21 mouse cellular contexts compared by ENCODE assay signal in the genomic region with DNA sequence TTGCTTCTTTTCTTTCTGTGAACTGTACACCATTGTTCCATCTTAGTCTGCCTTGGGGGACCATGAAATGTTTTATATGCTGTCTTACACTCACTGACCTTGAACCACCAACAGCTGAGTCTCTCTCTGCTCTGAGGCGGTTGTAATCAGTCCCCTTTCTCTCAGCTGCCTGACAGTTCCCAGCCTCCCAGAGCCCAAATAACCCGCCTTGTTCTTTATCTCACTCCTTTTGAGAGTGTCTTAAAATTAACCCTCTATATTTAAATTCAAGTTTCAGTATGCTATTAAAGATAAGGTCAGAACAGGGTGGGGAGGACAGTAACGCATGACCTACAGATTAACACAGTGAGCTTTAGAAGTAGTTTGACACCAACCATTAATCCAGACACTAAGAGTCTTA. TPM values are rescaled to one million over a fixed set of nuclear protein-coding genes. Genes with fewer than 3 reads are reported as not detected.
DNase-seq lines count a peak whose midpoint lies in the region; ATAC-seq and TF ChIP-seq lines count a peak whose summit lies in the region.
"Had no signal": no experiment of that assay in that cellular context is flagged by ENCODE, and none has a peak within 500 bp of the region (broad histone marks: within the 10 kb centered on the region; RNA-seq: fewer than 3 reads in every experiment).

No protein-coding gene starts in this region.

- no peak for TF ChIP-seq CTCF in intestine, postnatal 0 days (IDR thresholded peaks at IDR 0.05; ENCODE audit: low read depth)

- H3K27ac ChIP-seq in heart, embryonic 15.5 days: 0 out of 2 replicates have a peak overlapping the region, but pooled peaks have one; percentile 21
- peak overlapping the region; percentile 88 for H3K27ac ChIP-seq in liver, embryonic 12.5 days
- no peak overlapping the region for H3K27ac ChIP-seq in intestine, postnatal 0 days (ENCODE audit: low read depth, low read length)
- H3K27ac ChIP-seq in neural tube, embryonic 15.5 days (replicated peaks): no peak overlapping the region
- H3K27ac ChIP-seq: hindbrain, embryonic 12.5 days; midbrain, embryonic 12.5 days; neural tube, embryonic 12.5 days; stomach, postnatal 0 days had no signal

- H3K4me1 ChIP-seq in heart, embryonic 15.5 days (replicated peaks): peaks cover 19% of the 10 kb centered on the region
- peaks cover 52% of the 10 kb centered on the region for H3K4me1 ChIP-seq in liver, embryonic 12.5 days
- no peaks in the 10 kb centered on the region for H3K4me1 ChIP-seq in intestine, postnatal 0 days (replicated peaks; ENCODE audit: control insufficient read depth, insufficient read depth, low read length)
- no peaks in the 10 kb centered on the region for H3K4me1 ChIP-seq in neural tube, embryonic 15.5 days
- H3K4me1 ChIP-seq: hindbrain, embryonic 12.5 days; midbrain, embryonic 12.5 days; neural tube, embryonic 12.5 days had no signal

- intact Hi-C loops in heart, postnatal 14 days (cut with DNase I): no loop called here

- WGBS in heart, embryonic 15.5 days: 36% methylated on average over 3 of the region's 3 CpGs
- 16% methylated on average over 3 of the region's 3 CpGs for WGBS in liver, embryonic 12.5 days (ENCODE audit: insufficient replicate concordance)
- 63% methylated on average over 3 of the region's 3 CpGs for WGBS in intestine, postnatal 0 days
- WGBS in neural tube, embryonic 15.5 days: 70% methylated on average over 3 of the region's 3 CpGs

- no peaks in the 10 kb centered on the region for H3K27me3 ChIP-seq in heart, embryonic 15.5 days
- no peaks in the 10 kb centered on the region for H3K27me3 ChIP-seq in liver, embryonic 12.5 days (replicated peaks)
- H3K27me3 ChIP-seq in intestine, postnatal 0 days (replicated peaks; ENCODE audit: control insufficient read depth, insufficient read depth, low read length): no peaks in the 10 kb centered on the region
- H3K27me3 ChIP-seq in neural tube, embryonic 15.5 days (replicated peaks): no peaks in the 10 kb centered on the region
- H3K27me3 ChIP-seq: CH12.LX; hindbrain, embryonic 12.5 days; midbrain, embryonic 12.5 days; neural tube, embryonic 12.5 days had no signal

- no peak overlapping the region for H3K9ac ChIP-seq in heart, embryonic 15.5 days
- 0 out of 2 replicates have a peak overlapping the region, but pooled peaks have one; percentile 15 for H3K9ac ChIP-seq in liver, embryonic 12.5 days
- no peak overlapping the region for H3K9ac ChIP-seq in intestine, postnatal 0 days (ENCODE audit: low read depth, low read length)
- H3K9ac ChIP-seq in neural tube, embryonic 15.5 days (replicated peaks): no peak overlapping the region
- H3K9ac ChIP-seq: hindbrain, embryonic 12.5 days; midbrain, embryonic 12.5 days; neural tube, embryonic 12.5 days had no signal

- no peak overlapping the region for H3K4me2 ChIP-seq in heart, embryonic 15.5 days
- H3K4me2 ChIP-seq in liver, embryonic 12.5 days: peak overlapping the region; percentile 65
- H3K4me2 ChIP-seq in intestine, postnatal 0 days (replicated peaks; ENCODE audit: low read depth): no peak overlapping the region
- H3K4me2 ChIP-seq in neural tube, embryonic 15.5 days: no peak overlapping the region
- H3K4me2 ChIP-seq: hindbrain, embryonic 12.5 days; midbrain, embryonic 12.5 days; neural tube, embryonic 12.5 days had no signal

- no peak for DNase-seq in heart, postnatal 14 days
- peak; percentile 58 for DNase-seq in c-Kit-positive CD71-positive TER-119-positive erythroid progenitor cells, embryonic 14.5 days (ENCODE audit: low spot score)
- DNase-seq: adrenal gland, adult 8-10 months; cerebellum, adult 8-10 months; kidney, adult 8-10 months; kidney, postnatal 25 days; lung, adult 2 months; right cerebral cortex, adult 18-20 months had no signal

- no peaks in the 10 kb centered on the region for H3K36me3 ChIP-seq in heart, embryonic 15.5 days
- no peaks in the 10 kb centered on the region for H3K36me3 ChIP-seq in liver, embryonic 12.5 days
- no peaks in the 10 kb centered on the region for H3K36me3 ChIP-seq in intestine, postnatal 0 days (ENCODE audit: control insufficient read depth, insufficient read depth)
- H3K36me3 ChIP-seq in neural tube, embryonic 15.5 days: no peaks in the 10 kb centered on the region
- H3K36me3 ChIP-seq: hindbrain, embryonic 12.5 days; midbrain, embryonic 12.5 days; neural tube, embryonic 12.5 days had no signal

- H3K9me3 ChIP-seq in heart, embryonic 15.5 days (replicated peaks): no peaks in the 10 kb centered on the region
- no peaks in the 10 kb centered on the region for H3K9me3 ChIP-seq in liver, embryonic 12.5 days (replicated peaks)
- no peaks in the 10 kb centered on the region for H3K9me3 ChIP-seq in intestine, postnatal 0 days (ENCODE audit: control insufficient read depth)
- H3K9me3 ChIP-seq in neural tube, embryonic 15.5 days (replicated peaks): no peaks in the 10 kb centered on the region
- H3K9me3 ChIP-seq: hindbrain, embryonic 12.5 days; midbrain, embryonic 12.5 days; neural tube, embryonic 12.5 days had no signal

- ATAC-seq in heart, embryonic 15.5 days (replicated peaks; ENCODE audit: insufficient number of reproducible peaks, insufficient read depth, low FRiP score, low read depth): no peak
- ATAC-seq in liver, embryonic 12.5 days: peak; percentile 80
- peak; percentile 73 for ATAC-seq in megakaryocyte-erythroid progenitor cell, adult 5-6 weeks (replicated peaks; ENCODE audit: low FRiP score, low TSS enrichment, poor library complexity, severe bottlenecking)
- ATAC-seq in intestine, postnatal 0 days: no peak
- ATAC-seq in neural tube, embryonic 15.5 days (ENCODE audit: low FRiP score): no peak
- ATAC-seq: forebrain, embryonic 16.5 days; inflammation-experienced regulatory T-cells, adult 6 months had no signal

- H3K4me3 ChIP-seq in heart, embryonic 15.5 days: no peak overlapping the region
- H3K4me3 ChIP-seq in liver, embryonic 12.5 days: no peak overlapping the region
- no peak overlapping the region for H3K4me3 ChIP-seq in intestine, postnatal 0 days (ENCODE audit: low read depth, low read length)
- no peak overlapping the region for H3K4me3 ChIP-seq in neural tube, embryonic 15.5 days (replicated peaks)
- H3K4me3 ChIP-seq: hindbrain, embryonic 12.5 days; midbrain, embryonic 12.5 days; neural tube, embryonic 12.5 days had no signal

RNA-seq across cellular contexts. Expression of gene Htr2a, which starts 32.9 kb away (rescaled TPM):
- 0.66 and 0.77 TPM in 2 replicates for polyA plus RNA-seq in heart, embryonic 15.5 days (2015; fragmentation: Nextera tagmentation; extraction: Ambion mirVana)
- total RNA-seq in heart, postnatal 14 days (2021): under 1 TPM; 0.63 to 0.88 TPM
- 0.29 and 0.31 TPM in 2 replicates for polyA plus RNA-seq in liver, embryonic 12.5 days (2016; fragmentation: Nextera tagmentation; extraction: Ambion mirVana)
- 5.1 and 7.5 TPM in 2 replicates for total RNA-seq in megakaryocyte-erythroid progenitor cell, adult 5-6 weeks (2014; fragmentation: Nextera tagmentation)
- total RNA-seq in megakaryocyte-erythroid progenitor cell, adult 5-6 weeks (2017): 2.0 and 3.5 TPM in 2 replicates
- polyA plus RNA-seq in intestine, postnatal 0 days (2015; fragmentation: Nextera tagmentation; extraction: Ambion mirVana): 0.14 and 0.17 TPM in 2 replicates
- polyA plus RNA-seq in neural tube, embryonic 15.5 days (2015; fragmentation: Nextera tagmentation; extraction: Ambion mirVana): 3.7 and 4.4 TPM in 2 replicates
- total RNA-seq: CH12.LX; monocyte, adult 5-6 weeks had no signal

RNA-seq across cellular contexts. Expression of gene Esd, which starts 58.5 kb away (rescaled TPM):
- 214 and 254 TPM in 2 replicates for polyA plus RNA-seq in heart, embryonic 15.5 days (2015; fragmentation: Nextera tagmentation; extraction: Ambion mirVana)
- total RNA-seq in heart, postnatal 14 days (2021): 100 to 1,000 TPM; 129 to 131 TPM
- polyA plus RNA-seq in liver, embryonic 12.5 days (2016; fragmentation: Nextera tagmentation; extraction: Ambion mirVana): 297 and 303 TPM in 2 replicates
- 143 and 153 TPM in 2 replicates for total RNA-seq in megakaryocyte-erythroid progenitor cell, adult 5-6 weeks (2014; fragmentation: Nextera tagmentation)
- 255 and 340 TPM in 2 replicates for total RNA-seq in megakaryocyte-erythroid progenitor cell, adult 5-6 weeks (2017)
- 464 and 477 TPM in 2 replicates for polyA plus RNA-seq in intestine, postnatal 0 days (2015; fragmentation: Nextera tagmentation; extraction: Ambion mirVana)
- polyA plus RNA-seq in neural tube, embryonic 15.5 days (2015; fragmentation: Nextera tagmentation; extraction: Ambion mirVana): 225 and 226 TPM in 2 replicates

Comparison
In these comparisons a context has a peak if more than half of its experiments do, and no peak if none do; other contexts are left out.
1. ATAC-seq: peak in liver, embryonic 12.5 days (single experiment) and megakaryocyte-erythroid progenitor cell, adult 5-6 weeks (single experiment); none in heart, embryonic 15.5 days (single experiment), intestine, postnatal 0 days (single experiment) and neural tube, embryonic 15.5 days (single experiment).
2. H3K27ac ChIP-seq: peak in heart, embryonic 15.5 days (single experiment) and liver, embryonic 12.5 days (single experiment); none in intestine, postnatal 0 days (single experiment) and neural tube, embryonic 15.5 days (single experiment).